Mouse (Mus musculus) left cerebral cortex, adult 8-10 months (tissue): Measurements from ENCODE around the gene C5ar1. TPM values are rescaled to one million over a fixed set of nuclear protein-coding genes. Genes with fewer than 3 reads are reported as not detected.
"Not testable (repeated sequence)": the region's sequence is repeated elsewhere in the genome, so short reads cannot be mapped to it uniquely, and the experiment has no call there.

Experiments
- DNase-seq, 2 experiments: peaks; one replicate each; pipeline ENCODE4 v3.0.0; 2022; ENCODE audit warnings: low spot score in 2 of 2
- total RNA-seq, 4 experiments: library from RNA; stranded (reverse); gene quantifications; 2 replicates each; pipeline ENCODE4 v1.2.4; 2022

Gene C5ar1
- total RNA-seq: 1 to 10 TPM in 2 of 4 experiments, under 1 TPM in 2; 0.46 to 3.4 (median 1.7) TPM

DNA sequence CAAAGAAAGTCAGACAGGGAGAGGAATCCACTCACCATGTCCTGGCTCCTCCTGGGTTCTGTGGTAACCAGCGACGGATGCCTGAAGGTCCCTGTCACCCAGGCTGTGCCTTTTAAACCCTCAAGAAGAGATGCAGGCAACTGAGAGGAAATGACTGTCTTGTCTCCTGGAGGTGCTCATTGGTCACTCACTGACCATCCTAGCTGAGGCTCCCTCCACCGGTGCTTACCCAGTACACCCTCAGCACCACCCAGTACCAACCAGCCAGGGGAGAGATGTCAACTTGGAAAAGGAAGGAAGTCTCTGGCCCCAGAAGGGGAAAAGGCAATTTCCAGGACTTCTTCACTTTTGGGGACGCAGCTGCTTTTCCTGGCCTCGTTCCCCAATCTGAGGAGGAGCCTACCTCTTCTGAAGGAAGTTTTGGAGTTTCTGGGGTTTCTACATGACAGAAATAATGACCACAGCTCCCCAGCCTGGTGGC is at the start of gene C5ar1:
TSS of gene C5ar1 (minus strand) at position 431 of the 481 bp plus-strand sequence.
- DNase-seq: no peak

DNA sequence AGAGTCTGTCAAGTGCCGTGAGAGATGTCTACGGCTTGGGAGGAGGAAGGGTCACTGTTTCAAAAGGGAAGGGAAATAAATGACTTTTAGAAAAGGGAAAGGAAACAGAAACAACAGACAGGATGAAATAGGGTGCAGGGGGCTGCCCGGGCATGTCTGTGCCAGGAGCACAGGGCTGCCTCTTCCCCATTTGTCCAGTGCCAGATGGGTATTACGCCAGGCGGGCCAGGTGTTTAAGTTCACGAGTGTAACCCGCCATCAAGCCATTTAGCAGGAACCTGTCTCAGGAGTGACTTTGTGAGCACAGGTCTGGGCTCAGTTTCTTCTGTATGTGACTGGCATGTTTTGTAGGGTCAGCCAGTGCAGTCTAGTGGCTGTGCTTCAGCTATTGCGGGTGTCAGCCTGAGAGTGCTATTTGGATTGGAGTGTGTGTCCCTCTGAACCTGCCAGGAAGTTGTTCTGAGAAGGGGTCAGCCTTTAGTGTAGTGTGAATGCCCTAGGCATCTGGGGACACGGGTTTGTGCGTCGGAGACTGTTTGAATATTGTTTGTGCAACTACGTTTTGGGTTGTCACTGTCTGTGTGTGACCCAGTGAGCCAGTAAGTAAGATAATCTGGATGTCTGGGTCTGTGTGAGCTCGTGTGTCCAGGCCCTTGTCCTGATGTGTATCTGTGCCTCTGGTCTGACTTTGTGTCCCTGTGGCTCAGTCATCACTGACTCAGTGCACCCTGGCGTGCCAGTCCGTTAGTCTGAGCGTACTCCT is 49.4 kb upstream of the C5ar1 start:
- DNase-seq: no peak

- not testable (repeated sequence) for DNase-seq
These were observed 48.8 kb upstream of the C5ar1 start, which contains the start of gene Bbc3 for GRCm38 (mm10) chr7:16308093-16308492. Gene Bbc3, plus strand, starts transcription at chr7:16308393.

GRCm38 (mm10) chr7:16307141-16307540 is 47.8 kb upstream of the C5ar1 start:
- DNase-seq: not testable (repeated sequence)

DNA sequence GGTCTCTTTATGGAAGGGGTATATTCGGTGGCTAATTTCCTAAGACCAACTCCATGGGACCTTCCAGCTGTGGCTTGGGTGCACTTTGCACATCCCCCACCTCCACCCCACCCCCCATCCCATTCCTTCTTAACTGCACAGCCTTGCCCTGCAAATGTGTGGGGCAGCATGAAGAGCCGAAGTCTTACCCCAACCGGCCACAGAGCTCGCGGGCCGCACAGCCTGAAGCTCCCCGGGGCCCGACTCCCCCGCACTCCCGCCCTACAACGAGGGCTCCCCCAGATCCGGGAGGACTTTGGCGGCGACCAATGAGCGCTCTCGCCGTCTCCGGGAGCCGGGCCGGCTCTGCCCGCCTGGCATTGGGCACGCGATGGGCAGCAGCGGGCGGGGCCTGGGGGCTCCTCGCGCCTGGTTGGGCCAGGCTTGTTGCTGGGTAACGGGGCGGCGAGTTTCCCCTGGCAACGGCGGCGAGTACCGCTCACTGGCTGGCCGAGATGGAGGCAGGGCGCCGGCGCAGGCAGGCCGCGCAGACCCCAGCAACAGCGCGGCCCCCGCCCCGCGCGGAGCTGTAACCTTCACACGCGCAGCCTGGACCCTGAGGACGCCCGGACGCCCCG is 40.2 kb upstream of the C5ar1 start:
- peak; percentile 84 to 96 for DNase-seq

- no peak for DNase-seq
These were observed 39.6 kb upstream of the C5ar1 start for GRCm38 (mm10) chr7:16298927-16299326.

GRCm38 (mm10) chr7:16297616-16298015 is 38.3 kb upstream of the C5ar1 start:
- no peak for DNase-seq

GRCm38 (mm10) chr7:16296766-16297390 is 37.5 kb upstream of the C5ar1 start:
- DNase-seq: peak; percentile 52 to 83

- DNase-seq: no peak
These were observed 36.8 kb upstream of the C5ar1 start for GRCm38 (mm10) chr7:16296146-16296545.

DNA sequence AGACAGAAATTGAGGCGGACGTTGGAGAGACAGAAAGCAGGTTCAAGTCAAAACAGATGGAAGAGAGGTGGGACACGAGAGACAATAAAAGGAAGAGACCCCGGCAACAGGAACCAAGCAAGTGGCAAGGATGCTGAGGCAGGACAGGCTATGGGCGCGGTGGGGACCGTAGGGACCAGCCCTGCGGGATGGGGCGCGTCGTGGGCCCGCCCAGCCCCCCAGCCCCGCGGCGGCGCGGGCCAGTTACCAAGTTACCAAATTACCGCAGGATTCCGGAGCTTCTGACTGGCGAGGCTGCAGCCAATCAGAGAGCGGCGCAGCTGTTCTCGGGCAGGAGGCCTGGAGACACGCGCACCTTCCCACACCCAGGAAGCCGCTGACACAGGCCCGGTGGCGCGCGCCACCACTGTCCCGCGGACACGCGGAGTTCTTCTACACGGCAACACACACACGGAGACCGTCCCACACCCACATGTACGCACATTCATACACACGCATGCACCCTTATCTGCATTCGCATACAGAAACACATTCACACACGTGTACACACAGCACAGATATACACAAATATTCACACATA is 36.1 kb upstream of the C5ar1 start:
- peak; percentile 42 to 85 for DNase-seq

DNA sequence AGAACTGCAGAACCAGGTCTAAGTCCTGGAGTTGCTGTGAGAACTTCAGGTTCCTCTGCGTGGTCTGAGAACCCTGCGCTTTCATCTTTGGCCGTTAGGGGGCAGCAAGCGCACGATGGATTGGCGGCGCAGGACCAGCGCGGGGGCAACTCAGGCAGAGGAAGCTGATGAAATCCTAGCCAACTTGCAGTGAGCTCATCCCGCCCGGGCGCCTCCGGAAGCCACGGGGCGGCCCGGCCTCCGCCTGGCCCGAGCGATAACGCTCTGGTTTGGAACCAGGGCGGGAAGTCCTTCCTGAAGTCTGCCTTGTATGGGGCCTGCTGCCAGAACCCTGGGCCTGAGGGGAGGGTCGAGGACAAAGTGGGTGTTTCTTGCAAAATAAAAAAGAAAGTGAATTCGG is 35.5 kb upstream of the C5ar1 start:
- DNase-seq: peak; percentile 87 to 96

DNA sequence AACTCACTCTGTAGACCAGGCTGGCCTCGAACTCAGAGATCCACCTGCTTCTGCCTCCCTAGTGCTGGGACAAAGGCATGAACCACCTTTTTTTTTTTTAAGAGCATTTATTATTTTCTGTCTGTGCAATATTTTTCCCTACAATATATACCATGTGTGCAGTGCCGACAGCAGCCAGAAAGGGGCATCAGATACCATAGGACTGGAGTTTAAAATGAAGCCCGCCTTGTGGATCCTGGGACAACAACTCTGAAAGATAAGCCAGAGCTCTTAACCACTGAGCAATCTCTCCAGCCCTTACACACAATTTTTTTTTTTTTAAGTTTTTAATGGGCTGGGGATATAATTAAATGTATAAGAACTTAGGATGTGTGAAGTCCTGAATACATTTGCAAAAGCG is 35.0 kb upstream of the C5ar1 start:
- no peak for DNase-seq

DNA sequence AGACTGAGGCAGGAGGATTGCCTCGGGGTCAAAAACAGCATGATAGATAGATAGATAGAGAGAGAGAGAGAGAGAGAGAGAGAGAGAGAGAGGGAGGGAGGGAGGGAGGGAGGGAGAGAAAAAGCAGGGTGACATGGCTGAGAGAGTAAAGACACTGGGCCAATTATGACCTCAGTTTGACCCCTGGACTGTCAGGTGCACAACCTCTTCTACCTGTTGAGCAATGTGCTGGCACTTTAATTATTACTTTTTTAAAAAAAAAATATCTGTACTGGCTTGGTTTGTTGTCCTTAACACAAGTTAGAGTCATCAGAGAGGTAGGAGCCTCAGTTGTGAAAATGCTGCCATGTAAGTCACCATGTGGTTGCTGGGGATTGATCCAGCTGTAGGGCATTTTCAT is 28.5 kb upstream of the C5ar1 start:
- DNase-seq: no peak

- DNase-seq: no peak
These were observed 27.7 kb upstream of the C5ar1 start for GRCm38 (mm10) chr7:16287016-16287415.

DNA sequence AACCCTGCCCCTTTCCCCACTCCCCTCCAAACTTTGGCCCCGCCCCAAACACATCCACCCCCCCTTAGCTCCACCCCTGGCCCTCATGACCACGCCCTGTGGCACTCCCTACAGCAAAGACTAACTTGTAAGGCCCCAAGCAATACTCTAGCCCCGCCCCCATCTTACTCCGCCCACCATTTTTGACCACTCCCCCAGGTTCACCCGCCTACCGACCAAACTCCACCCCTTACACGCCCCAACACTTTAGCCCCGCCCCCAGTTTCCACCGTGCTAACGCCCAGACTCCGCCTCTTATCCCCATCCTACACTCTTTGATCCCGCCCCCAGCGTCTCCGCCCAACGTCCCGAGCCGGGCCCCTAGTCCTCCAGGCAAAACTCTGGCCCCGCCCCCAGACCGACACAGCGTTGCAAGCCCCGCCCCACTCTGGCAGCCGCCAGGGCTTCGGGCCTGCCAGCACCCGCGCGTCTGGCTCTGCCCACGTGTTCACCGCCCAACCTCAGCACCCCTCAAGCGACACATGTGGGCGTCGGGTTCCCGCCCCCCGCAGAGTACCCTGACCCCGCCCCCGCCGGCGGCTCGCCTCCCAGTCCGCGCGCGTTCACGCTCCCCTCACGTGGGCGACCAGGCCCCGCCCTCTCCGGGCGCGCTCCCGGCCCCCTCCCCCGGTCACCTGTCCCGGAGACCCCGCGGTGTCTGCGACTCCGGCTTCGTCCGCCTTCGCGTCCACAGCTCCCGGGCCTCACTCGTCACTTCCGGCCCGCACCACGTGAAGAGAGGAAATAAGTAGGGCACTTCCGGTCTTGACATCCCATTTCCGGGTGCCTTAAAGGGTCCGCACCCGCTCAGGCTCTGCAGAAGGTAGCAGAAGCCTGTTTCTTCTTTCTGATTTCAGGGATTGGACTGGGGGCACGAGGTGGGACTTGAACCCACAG is 27.0 kb upstream of the C5ar1 start, which contains the start of gene Ccdc9:
TSS of gene Ccdc9 (minus strand) at position 770 of the 936 bp plus-strand sequence.
- peak; percentile 95 to 99 for DNase-seq

DNA sequence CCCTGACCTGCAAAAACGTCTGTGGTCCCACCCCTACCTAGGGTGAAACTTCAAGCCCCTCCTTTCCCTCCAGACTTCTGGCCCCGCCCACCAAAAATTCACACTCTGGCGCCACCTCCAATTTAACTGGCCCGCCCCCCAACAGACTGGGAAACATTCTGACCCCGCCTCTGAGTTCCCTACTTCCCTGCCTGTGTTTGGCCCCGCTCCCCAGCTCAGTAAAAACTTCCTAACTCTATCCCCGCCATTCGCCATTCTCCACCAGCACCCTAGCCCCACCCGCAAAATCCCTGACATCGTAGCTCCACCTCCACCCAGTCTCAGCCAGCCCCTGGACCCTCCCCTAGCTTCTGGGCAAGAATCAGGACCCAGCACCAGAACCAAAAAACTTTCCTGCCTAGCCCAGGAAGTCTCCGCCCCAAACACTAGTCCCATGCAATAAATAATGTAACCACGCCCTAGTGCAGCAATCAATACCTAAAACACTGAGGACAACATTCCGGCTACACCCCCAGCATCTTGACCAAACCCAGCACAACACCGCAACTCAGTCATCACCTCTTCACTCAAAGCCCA is 26.2 kb upstream of the C5ar1 start:
- DNase-seq: peak in 1 of 2 experiments; percentile 64

DNA sequence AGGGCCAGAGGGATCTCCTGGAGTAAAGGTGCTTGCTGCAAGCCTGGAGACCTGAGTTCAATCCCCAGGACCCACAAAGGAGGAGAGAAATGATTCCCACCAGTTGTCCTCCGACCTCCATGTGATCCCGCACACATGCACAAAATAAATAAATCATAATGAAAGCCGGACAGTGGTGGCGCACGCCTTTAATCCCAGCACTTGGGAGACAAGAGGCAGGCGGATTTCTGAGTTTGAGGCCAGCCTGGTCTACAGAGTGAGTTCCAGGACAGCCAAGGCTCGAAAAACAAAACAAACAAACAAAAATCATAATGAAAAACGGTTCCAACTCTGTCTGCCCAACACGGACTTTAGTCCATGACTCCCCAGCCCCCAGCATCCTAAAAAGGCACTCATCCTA is 25.6 kb upstream of the C5ar1 start:
- DNase-seq: no peak

GRCm38 (mm10) chr7:16284001-16284400 is 24.7 kb upstream of the C5ar1 start:
- DNase-seq: no peak

GRCm38 (mm10) chr7:16282334-16282733 is 23.0 kb upstream of the C5ar1 start:
- DNase-seq: no peak

GRCm38 (mm10) chr7:16280721-16281120 is 21.4 kb upstream of the C5ar1 start:
- no peak for DNase-seq
